Mouse (Mus musculus): Measurements from ENCODE around the gene Hbs1l.

The Hbs1l gene

DNA sequence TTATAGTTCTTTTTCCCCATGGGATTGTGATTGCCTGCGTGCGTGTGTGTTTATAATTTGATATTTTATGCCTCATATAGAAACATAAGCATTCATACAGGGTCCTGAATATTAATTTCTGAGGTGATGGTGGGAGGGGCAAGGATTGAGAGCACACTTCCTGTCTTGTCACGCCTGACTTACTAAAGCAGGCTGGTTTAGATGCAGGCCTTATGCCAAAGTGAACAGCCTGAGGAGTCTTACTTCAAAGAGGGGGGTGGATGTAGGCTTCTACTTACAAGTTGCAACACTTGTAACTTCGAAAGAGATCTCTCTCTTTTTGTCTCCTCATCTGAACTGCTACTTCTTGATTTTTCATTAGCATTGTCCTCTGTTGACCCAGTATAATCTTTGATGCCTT, 18.0 kb downstream of the Hbs1l start:
- DNase-seq = peak; percentile 23

DNA sequence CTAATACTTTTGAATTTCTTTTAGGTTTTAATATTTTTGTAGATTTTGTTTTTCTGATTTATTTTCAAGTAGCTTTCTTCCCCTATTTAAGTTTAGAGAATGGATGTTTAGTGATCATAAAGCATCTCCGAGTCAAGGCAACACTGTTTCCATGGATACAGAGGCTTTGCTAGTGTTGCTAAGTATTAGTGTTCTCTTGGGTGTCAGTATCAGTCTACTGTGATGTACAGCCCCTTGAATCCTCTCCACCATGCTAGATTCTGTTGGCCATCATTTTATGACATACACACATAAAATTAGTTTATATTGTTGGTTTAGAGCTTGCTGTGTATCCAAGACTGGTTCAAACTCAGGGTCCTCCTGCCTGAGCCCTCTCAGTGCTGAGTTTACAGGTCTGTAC, 20.3 kb downstream of the Hbs1l start:
- no peak for DNase-seq

DNA sequence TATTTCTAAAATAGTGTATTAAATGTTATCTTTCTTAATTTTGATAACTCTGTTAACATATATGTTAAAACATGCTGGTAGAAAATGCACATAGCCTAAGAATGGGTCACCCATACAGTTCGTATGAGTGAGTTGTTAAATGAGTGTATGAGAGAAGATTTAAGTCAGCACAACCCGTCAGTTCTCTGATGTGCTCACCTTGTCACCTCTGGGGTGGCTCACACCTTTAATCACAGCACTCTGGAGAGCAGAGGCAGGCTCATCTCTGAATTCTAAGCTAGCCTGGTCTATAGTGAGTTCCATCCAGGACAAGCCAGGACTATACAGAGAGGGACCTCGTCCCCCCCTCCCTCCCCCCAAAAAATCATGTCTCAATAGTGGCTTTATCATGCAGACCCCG, 22.5 kb downstream of the Hbs1l start:
- DNase-seq = no peak

DNA sequence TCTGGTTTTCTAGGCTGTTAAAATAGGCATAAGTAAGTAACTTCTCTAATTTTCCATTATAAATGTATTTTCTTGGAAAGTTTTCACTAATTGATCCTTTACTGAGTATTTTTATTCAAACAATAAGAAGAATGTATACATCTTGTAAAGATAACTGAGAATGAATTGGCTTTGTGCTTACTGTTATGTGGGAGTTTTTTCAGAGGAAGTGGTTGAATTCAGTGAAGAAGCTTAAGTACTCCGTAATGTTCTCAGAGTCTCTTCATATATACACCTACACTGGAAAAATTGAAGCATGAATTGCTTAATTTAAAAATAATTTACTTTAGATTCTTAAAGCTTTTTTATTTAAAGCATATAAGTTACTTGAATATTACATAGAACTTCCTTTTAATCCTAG, 23.2 kb downstream of the Hbs1l start:
- no peak for DNase-seq

DNA sequence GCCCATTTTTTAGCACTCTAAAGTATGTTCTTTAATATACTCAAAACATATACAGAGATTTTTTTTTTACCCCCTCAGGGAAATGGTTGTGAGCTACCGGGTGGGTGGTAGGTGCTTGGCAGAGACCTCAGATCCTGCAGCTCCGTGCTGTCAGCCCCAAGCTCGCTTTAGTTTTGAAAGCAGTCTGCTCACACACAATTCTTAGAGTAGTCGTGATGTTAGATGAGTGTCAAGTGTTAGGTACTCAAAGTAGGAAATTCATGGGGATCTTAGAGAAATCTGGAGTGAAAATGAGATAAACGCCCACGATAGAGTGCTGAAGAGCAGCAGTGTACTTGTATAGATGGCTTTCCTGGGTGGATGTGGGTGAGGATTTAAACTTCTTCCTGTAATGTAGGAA, 24.8 kb downstream of the Hbs1l start:
- no peak for DNase-seq

DNA sequence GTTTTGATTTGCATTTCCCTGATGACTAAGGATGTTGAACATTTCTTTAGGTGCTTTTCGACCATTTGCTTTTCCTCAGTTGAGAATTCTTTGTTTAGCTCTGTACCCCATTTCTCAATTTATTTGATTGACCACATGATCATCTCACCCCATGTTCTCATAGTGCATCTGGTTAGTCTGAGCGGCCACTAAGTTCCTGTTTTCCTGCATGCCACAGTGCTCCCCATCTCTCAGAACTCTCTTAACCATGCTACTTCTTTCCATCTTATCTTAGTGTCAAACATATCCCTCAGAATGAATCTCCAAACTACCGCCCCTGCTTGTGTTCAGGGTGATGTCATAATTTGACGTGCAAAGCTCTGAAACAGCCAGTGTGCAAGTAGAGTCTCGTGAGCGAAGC, 30.6 kb downstream of the Hbs1l start:
- DNase-seq = no peak

DNA sequence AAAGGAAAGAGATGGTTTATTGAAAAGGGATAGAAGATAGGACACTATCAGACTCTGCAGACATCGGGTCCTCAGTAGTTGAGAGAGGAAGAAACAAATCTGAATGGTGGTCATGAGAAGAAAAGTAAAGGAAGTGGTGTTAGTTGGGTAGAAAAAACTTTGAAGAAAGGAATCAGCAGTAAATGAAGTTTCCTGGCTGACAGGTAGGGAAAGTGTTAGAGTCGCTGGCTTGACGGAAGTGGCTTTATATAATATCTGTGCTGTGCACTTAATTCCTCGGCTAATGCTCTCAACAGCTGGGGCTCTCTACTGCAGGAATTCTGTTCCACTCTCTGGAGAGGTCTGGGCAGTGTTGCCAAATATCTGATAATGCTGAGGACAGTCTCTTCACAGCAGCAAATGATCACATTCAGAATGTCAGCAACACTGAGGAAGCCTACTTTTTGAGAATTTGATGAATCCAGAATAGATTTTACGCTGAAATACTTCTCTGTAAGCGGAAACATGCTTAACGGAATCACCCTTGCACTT, 31.9 kb downstream of the Hbs1l start:
- no peak for DNase-seq

DNA sequence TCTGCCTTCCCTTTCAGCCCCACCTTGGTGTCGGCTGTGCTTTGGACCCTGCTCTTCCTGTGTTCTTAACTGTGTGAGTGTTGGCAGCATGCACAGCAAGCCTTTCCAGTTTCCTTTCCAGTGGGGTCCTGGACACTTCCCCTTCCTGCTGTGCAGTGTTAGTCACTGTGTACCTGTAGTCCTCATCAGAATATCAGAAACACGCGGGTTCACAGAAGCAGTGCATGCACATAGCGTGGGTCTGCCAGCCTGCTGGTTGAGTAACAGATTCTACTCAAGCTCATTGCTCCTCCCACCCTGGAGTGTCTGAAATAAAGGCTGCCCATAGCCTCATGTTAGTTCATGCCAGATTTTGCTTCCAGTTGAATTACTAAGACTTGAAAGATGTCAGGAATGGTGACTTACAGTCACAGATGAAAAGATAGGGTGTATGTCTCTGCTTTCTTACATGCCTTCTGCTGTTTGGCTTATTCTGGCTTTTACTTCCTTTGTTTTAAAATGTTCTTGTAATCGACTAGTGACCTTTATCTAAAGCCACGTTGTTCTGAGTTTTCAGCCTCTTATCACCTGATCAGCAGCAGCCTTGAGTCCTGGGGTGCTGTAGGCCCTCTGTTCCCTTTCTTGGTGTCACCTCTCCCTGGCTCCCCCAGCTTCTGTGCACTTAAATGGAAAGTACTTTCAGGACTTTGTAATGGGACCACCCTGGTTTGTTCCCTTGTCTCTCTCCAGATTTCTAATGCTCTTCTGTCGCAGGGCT, 38.7 kb downstream of the Hbs1l start:
- no peak for DNase-seq

DNA sequence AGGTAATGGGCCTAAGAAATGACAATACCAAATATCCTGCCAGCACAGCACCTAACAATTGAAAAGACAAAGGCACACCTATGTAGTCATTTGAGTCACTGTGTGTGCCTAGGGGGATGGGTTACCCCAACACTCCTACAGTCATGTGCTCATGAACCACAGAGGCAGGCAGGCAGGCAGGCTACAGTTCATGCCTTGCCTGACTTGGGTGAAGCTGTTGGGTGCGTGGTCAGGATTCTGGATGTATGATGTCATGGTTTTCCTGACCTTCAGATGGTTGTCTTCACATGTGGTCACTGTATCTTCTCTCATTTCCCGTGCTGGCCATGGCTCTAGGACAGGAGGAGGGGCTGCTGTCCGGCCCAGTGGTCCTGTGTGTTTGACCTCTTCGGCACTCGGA, 39.8 kb downstream of the Hbs1l start:
- DNase-seq = no peak

DNA sequence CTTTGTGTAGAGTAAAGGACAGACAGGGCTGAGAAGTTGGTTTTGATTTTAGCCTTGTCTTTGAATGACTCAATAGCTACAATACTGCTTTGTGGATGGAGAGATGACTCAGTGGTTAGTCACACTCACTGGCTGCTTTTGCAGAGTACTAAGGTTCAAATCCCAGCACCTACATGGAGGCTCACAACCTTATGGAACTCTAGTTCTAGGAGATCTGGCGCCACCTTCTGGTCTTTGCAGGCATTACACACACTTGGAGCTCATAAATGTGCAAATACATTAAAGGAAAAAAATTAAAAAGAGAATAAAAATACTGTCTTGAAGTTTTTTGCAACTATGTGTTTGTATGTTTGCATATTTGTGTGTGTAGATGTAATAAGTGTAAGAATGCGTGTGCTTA, 41.4 kb downstream of the Hbs1l start:
- DNase-seq = peak; percentile 46

DNA sequence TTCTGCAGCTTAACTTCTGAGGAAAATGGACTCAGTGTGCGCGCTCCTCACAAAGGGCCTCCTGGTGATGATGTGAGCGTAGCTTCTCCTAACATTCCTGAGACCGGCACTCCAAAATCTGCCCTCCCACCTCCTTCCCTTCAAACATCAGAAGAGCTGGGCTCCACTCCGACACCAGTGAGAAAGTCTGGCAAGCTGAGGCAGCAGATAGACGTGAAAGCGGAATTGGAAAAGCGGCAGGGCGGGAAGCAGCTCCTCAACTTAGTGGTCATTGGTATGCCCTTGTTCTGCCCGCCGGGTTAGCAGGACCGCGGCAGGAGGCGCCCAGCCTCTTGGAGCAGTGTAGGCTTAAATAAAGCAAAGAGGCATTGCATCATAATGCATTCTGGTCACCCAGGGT, 45.9 kb downstream of the Hbs1l start:
- DNase-seq = no peak

DNA sequence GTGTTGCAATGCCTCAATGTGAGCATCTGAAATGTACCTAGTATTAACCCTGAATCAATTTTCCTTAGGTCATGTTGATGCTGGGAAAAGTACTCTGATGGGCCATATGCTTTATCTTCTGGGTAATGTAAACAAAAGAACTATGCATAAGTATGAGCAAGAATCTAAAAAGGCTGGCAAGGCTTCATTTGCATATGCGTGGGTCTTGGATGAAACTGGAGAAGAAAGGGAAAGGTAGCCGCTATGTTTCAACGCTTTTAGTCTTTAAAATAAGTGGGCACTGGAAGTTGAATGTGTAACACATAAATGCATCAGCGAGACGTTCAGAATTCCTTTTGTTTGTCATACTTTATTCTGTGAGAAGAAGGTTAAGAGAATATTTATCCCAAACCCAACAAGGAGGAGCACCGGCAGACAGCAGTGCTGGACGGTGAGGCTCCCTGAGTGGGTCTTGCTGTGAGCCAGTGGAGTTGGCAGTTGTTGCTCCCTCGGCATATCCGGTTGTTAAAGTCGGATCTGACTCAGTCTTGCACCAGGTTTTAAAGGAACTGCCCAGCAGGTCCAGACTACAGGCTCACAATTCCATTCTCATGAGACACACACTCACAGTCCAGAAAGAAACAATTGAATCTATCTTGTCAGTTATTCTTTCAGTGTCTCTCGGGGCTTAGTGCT, 46.7 kb downstream of the Hbs1l start:
- DNase-seq = no peak

DNA sequence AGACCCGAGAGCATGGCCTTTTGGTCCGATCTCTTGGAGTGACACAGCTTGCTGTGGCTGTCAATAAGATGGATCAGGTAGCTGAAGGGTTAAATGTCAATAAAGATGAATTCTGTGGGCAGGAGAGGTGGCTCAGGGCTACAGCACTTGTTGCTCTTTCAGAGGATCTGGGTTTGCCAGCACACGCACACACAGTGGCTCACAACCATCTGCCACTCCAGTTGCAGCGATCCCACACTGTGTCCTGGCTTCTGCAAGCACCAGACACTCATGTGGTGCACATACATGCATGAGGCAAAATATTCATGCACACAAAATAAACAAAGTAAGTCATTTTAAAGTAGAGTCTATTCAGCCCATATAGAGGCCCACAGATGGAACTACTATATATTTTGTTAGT, 51.6 kb downstream of the Hbs1l start:
- no peak for DNase-seq

DNA sequence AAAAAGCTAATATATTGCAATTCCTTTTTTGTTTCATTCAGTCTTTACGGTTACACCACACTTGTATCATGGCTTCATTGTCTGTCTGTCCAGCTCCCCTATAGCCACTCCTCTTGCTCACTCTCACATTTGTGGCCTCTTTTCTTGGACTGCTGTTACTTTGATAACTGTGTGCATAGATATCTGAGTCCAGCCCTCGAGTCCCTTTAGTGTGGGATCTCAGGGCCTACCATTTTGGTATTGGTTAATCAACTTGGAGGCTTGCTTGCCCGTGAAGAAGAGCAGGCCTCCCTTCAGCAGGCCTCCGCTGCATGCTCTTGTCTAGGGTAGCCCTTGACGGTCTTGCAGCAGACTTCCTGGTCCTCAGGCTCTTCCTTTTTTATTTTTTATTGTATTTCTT, 53.7 kb downstream of the Hbs1l start:
- no peak for DNase-seq

DNA sequence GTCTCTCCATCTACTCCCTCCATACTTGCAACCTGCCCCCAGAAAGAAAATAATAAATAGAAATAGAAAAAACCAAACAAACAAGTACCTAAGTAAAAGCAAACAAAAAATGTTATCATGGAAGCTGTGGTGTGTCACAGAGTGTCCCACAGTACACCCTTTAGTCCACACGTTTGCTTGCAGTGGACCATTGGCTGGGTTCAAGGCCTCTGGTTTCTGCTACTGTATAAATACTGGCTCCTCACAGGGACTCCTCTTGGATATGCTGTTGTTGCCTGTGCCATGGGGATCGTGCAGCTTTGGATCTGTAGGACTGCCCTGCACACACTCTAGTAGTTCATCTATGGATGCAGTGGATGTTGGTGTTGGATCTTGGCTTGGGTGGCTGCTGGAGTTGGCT, 54.2 kb downstream of the Hbs1l start:
- DNase-seq = no peak

DNA sequence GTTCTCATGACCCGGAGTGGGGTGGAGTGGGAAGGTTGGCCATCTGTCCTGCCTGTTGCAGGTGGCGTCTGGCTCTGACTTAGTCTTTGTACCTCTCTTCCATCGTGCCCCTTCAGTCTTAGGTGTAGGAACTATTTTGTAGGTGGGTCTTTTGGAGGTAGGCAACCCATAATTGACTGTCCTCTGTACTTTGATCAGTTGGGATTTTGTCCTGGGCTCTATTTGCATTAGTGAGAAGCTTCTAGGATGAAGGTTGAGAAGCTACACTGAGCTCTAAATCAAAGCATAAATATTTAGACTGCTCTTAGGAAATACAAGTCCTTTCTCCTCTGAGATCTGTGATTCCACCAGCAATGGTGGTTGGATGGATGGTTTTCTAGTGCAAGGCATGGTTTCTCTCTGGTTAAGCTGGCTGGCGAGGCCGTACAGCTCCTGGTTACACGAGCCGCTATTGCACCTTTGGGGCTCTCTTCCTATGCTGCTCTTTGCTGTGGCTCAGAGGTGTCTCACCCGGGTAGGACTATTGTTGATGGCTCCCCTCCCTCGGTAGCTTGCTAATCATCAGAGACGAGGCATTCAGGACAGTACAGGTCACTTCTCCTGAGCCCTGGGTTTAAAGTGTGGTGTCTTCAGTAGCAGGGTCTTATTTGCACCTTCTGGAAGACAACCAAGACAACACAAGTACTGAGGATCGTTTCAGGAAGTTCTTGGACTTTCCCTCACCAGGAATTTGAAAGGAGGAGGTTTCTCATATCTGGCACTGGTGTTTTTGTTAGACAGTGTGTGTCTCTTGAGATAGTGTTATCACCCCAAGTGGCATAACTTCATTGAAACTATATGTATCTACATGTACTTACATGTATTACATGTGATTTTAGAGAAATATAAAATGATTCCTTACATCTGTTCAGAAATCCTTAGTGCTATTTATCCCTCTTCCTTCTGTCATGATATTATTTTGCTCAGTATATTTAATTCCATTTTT, 55.0 kb downstream of the Hbs1l start:
- DNase-seq = no peak

DNA sequence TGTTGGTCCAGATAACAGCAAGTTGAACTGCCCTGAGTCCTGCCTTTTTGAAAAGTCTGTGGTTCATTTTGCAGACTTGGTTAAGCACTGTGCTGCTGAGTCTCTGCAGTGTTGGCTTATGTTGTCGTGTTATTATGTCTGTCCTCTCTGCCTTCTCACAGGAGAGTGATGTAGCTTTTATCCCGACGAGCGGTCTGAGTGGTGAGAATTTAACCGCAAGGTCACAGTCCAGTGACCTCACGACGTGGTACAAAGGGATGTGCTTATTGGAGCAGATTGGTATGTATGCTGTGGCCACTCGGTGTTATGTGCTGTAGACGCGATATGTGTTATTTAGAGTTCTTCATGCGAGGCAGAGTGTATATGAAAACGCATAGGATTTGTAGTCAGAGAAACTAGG, 56.0 kb downstream of the Hbs1l start:
- DNase-seq = no peak

DNA sequence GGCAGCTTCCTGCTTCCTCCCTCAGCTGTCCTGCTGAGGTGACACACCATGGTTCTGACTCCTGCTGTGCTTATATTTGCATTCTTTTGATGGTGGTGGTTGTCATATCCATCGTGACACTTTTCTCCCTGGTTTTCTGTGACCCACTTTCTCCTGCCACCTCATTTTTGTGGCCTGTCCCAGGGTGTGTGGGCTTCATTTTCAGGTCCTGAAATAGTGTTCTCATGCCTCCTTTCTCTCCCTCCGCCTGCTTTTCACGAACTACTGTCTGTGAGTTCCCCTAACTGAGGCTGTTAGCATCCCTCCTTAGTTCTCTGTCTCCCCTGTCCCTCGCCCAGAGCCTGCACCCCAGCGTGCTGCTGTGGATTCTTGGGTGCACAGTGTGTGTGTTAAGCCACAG, 58.1 kb downstream of the Hbs1l start:
- no peak for DNase-seq

DNA sequence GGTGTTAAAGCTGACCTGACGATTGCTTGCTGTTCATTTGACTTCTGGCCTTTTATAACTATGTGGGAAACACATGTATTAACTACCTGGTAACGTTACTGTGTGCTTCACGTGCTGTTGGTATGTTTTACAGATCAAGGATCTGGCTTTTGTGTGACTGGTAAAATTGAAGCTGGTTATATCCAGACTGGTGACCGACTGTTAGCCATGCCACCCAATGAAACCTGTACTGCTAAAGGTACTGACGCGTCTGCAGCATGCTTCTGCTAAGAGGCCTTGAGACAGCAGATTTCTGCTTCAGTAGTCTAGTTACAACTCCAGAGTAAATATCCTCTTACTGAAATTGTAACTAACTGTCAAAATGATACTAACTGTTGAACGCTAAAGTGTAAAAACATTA, 58.7 kb downstream of the Hbs1l start:
- DNase-seq = no peak

DNA sequence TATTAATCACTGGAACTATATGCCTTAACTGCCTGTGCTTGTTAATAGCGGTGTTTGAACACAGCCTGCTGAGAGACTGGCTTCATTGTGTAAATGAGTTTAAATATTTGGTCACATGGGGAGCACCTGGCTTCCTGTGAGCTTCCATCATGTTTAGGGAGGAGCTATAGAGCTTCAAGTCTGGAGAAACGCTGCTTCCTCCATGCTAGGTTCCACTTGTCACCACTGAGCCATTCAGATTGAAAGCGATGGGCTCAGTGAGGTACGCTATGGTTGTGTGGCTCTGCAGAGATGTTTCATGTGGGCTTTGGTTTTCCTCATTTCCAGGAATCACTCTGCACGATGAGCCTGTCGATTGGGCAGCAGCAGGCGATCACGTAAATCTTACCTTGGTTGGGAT, 62.2 kb downstream of the Hbs1l start:
- no peak for DNase-seq

DNA sequence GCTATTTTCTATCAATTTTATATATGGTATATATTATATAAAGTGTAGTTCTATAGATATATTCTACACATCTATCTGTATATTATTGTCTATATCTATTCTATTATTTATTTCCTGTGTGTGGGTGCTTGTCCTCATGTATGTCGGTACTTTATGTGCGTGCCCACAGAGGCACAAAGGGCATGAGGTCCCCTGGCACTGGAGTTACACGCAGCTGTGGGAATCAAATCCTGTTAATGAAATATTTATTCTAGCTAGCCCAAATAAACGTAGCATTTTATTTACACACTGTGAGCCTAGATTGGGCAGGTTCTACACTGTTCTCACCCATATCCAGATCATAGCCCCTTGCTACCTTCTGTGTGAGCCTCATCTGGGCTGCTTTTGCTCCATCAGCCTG, 63.3 kb downstream of the Hbs1l start:
- DNase-seq = no peak

DNA sequence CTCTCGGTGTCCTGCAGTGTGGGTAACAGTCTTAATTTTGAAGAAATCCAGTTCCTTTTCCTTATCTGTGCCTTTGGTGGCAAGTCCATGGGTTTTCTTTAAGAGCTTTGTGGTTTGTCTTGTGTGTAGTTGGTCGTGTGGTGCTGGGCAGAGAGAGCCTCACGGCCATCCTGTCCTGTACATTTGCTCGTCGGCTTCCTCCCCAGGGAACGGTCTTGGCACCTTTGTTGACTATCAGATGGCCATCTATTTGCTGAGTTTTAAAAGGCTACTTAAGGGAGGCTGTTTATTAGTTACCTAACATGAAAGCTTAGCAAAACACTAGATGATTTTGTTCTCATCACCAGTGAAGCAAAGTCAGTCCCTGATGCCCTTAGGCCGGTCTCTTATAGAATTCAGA, 66.1 kb downstream of the Hbs1l start:
- DNase-seq = no peak

DNA sequence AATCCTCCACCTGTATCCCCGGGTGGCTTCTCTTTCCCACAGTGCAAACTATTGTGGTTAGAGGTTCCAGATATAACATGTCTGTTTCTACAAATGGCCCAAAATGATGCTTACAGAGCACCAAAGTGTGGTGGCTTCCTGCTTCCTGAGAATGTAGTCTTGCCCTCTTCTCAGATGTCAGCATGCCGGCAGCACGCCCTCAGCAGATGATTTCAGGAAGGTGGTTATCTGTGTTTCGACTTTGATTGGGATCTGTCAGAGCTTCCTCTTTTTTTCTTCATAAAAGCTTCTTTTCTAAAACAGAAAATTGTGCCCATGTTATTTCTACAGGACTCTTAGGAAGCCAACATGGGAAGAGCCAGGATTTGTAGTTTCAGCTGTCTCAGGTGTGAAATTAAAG, 67.5 kb downstream of the Hbs1l start:
- DNase-seq = no peak
